Mouse (Mus musculus) frontal cortex, adult 2 months (tissue): ENCODE data around the gene Pla1a. TPM values are rescaled to one million over a fixed set of nuclear protein-coding genes. Genes with fewer than 3 reads are reported as not detected.
A peak's percentile ranks its signal among the peaks of the same experiment; 100 is the strongest.
"Not testable (repeated sequence)": the region's sequence is repeated elsewhere in the genome, so short reads cannot be mapped to it uniquely, and the experiment has no call there.

Source experiments
- DNase-seq, 2 experiments: peaks; one replicate each; pipeline ENCODE4 v3.0.0; 2022; ENCODE audit warnings: low spot score in 1 of 2; ENCODE audit errors: extremely low spot score in 1 of 2
- polyA plus RNA-seq: library from polyadenylated mRNA; depleted of rRNA; stranded (reverse); fragments of >200 nt; gene quantifications from 2 replicates; pipeline ENCODE4 v1.2.3, GENCODE M21; 2012

Pla1a gene
- polyA plus RNA-seq, 1 experiment: 2.4 TPM

DNA sequence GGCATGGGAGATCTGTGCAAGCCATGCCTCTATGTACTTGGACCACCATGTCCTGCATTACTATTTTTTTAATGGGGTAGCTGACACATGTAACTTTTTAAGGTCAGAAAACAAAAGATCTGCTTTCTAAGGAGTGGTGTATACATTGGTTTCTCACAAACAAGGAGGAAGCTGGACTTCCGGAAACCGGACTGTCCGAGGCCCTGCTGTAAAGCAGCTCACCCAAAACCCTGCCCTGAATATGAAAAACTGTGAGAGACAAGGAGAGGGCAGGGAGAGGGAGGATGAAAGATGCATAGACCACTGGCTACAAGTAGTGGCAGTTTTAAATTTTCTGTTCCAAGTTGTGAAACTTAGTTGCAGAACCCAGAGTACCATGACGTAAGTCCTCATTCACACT, 27.0 kb upstream of the Pla1a start:
- DNase-seq: no peak

DNA sequence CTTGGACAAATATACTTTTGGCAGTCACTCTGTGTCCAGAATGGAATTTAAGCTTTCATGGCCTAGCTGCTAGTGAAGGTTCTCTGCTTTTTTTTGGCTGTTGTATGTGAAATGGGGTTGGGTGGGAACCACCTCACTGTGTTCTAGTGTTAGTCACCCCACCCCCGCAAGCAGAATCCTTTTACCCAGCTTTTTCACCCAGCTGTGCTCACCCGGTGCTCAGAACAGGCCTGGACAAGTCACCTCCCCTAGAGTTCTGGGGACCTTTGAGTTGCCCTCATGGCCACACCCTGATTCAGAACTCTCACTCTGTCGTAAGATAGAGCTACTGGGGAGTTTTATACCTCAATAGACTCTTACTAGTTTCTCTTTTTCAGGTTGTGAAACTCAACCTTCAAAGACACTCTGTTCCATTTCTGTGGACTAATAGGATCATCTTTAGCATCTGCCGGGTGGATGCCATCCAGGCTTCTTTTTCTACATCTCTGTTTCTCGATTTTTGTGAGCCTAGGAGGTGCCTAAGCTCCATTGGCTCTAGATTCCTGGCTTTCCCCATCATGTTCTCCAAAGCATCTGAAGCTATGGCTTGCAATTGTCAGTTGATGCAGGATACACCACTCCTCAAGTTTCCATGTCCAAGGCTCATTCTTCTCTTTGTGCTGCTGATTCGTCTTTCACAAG, 25.8 kb upstream of the Pla1a start:
- DNase-seq: no peak

DNA sequence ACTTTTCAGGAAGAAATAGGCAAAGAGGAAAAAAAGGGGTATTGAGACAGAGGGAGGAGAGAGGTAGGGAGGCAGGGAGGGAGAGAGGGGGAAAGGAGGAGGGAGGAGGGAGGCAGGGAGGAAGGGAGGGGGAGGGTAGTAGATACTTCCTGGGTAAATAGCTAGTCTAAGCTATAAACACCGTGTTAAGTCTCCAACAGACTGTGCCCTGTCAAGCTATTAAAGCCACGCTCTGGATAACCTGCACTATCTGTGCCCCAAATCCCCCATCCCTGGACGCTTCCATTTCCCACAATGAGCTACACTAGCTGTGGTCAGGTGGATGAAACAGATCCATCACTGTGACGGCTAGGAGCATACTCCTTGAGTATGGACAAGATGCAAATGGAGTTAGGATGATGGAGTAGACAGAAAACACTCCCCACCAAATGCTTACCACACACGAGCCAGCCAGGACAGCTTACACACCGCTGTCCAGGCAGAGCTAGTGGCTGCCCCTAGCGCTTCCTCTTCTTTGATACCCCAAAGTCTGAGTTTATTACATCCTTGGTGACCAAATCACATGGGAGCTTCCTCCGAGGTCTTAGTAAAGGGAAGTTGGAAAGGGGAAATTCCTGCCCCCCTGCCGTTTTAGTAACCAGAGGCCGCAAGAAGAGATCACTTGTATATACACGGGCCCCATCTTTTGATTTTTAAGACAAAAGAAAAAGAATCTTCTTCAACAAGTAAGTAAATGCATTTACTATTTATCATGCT, 24.0 kb upstream of the Pla1a start:
- DNase-seq: no peak

DNA sequence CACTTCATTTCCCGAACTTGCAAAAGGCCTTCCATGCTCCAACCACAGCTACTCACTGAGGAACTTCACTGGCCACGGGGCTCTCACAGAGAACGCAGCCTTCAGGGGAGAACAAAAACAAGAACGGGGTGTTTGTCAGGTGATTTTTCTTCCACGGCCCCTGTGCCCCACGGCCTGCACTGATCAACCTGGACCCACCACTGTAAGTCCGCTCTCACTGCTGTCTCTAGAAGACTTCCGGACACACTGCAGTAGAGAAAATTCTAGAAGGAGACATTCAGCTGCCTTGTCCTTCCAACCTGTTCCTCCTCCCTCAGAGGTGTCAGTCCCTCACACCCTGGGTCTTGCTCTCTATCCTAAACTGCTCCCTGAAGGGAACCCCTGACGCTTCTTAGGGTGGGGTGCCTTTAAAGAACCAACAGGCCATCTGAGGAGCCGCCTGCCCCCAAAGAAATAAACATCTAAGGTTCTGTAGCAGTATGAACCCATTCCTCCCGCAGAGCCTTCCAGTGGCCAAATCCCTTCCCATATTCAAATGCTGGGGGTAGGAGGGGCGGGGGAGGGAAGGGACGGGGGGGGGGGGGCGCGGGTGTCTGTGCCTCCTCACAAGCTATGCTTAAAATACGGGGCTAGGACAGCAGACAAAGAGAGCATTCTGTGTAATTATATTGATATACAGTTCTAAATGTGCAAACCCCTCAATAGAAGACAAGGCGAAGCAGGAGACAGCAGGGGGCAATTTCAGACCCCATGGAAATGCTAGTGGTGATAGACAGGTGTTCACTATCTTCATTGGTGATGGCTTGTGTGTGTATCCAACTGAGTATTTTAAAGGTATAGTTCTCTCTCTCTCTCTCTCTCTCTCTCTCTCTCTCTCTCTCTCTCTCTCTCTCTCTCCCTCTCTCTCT, 22.8 kb upstream of the Pla1a start, which contains the start of gene Cd80:
Cd80 (plus strand) TSS at position 51 of the 908 bp plus-strand sequence.
- DNase-seq: no peak

DNA sequence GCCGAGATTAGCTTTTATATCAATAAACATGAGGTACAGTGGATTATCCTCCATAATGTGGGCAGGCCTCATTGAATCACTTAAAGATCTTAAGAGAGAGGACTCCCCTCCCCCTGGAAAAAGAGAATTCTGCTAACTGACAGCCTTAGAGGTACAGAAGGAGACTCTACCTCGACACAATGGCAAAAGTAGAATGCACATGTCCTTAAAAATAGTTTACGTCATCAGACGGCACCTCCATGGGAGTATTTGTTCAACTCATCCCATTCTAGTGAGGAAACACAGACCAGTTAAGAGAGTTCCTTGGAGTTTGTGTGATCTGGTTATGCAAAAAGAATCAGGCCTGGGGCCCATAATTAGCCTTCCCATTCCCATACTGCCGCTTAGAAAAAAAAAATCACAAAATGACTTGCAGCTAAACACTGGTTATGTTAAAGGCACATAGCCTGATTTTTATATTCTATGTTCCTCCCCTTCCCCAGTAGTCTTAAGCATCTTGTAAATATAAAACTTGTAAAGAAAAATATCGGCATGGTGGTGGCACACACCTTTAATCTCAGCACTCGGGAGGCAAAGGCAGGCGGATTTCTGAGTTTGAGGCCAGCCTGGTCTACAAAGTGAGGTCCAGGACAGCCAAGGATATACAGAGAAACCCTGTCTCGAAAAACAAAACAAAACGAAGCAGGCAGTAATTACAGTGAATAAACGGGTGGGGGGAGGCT, 21.7 kb upstream of the Pla1a start:
- no peak for DNase-seq

DNA sequence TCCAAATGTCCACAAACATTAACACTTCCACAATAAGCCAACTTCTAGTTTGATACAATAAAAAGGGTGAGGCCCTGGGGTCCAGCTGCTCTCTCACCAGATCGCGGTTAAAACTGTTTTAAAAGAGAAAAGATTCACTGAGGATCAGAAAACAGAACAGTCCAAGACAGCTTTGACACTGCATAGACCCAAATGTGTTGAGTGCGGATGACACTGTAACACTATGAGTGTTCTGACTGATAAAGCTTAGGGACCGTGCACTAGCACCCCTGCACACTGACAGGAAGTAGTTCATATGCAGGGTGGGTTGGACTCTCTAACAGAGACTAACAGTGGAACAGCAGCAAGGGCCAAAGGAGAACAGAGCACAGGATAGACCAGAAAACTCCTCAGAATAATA, 21.0 kb upstream of the Pla1a start:
- DNase-seq: no peak

DNA sequence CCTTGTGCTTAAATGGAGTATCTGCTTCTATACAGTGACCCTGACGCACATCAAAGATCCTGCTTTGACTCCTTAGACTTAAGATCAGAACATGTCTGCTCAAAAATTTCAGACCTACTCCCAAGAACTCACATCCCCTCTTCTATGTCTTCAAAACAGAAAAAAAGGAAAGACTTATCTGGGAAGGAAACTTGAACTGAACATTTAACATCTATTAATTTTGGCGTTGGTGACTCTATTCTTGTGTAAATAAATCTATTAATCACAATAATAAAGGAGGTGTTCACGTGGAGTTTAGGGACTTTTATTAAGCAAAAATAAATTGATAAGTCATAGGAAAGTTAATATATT, 20.2 kb upstream of the Pla1a start:
- DNase-seq: no peak

DNA sequence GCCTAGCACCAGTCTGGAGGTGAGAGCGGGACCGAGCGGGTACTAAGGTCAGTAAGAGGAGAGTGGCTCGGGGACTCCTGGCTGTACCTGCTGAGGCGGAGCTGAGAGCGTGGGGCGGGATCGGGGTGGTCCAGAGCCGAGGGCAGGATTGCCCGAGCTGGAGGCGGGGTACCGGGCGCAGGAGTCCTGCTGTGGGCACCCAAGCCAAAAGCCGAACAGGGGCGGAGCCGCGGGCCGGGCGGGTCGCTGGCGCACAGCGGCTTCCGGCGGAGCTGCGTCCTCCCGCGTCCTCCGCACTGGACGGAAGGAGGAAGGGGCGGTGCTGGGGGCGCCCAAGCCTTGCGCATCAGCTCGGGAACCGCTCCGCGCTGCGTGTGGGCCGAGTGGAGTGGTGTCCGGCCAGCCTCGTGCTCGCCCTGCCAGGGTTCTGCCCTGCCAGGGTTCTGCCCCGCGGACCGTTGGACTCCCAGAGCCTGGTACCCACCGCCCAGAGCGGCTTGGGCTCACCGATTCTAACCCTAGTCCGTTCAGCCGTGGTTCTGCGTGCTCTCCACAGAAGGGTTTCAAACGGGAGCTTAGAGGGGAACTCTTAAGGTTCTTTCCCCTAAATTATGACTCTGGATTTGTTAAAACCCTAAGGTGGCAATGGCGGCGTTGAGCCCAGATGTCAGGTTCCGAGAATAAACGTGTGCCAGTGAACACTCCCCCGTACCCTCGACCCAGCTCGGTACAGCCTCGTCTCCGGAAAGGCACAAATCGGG, 19.7 kb upstream of the Pla1a start, which contains the start of gene Adprh:
Adprh (minus strand) TSS at position 262 of the 761 bp plus-strand sequence.
- DNase-seq: peak; percentile 75 to 91

DNA sequence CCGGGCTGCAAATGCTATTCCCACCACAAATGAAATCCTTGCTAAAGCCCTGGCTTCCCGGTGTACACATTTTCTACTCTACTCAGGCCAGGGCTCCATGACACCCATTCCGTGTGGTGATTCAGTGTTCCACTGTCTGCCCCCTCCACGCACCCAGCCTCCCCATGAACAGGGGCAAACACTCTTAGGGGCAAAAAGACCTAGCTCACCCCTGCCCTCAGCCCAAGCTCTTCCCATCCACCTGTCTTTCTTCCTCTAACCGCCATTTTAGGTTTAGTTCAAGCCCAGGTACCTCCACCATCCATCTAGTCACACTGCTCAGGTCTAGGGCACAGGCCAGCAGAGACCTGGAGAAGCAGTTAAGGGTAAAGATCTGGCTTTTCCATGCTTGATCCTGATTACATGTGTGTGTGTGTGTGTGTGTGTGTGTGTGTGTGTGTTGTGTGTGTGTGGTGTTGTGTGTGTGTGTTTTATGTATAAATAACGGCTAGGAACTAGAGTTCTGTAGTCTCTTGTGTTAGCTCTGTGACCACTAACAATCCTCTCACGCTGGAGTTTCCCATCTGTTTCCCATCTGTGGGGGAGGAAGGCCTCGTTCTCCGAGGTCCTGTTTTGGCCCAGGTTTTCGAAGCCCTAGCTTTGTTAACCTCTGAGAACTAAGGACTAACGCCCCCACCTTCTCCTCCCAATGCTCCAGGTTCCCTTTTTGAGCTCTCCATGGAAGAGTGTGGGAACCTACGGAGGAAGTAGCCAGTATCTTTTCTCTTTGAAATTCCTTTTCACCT, 18.7 kb upstream of the Pla1a start:
- no peak for DNase-seq

DNA sequence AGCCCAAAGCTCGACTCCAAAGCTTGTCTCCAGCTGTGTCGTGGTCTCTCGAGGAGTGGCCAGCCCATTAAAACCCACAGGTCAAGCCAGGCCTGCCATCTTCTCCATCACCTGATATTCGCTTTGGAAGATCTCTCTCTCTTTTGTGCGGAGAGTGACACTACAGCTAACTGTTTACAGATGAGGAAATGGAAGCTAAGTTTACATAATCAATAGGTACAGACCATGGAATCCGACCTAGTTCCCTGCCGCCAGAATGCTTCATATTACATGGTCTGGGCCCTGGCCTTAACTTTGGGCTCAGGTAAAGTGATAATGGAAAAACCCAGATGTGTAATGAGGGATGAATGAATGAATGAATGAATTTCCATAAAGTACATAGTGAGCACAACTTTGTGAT, 17.8 kb upstream of the Pla1a start:
- DNase-seq: no peak

DNA sequence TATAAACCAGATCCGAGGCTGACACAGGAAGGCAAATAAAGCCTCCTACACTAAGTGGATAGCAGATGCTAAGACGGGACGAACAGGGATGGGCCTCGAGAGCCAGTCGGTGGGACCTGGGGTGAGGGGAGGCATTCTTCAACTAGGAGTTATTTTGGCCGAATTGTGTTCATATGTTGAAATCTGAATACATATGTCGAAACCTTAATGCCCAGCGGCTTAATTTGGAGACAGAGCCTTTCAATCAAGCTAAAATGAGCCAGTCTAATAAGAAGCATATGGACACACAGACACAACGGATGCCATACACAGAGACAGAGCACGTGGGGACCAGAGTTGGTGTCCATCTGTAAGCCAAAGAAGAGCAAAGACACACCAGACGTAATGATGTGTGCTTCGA, 15.5 kb upstream of the Pla1a start:
- no peak for DNase-seq

DNA sequence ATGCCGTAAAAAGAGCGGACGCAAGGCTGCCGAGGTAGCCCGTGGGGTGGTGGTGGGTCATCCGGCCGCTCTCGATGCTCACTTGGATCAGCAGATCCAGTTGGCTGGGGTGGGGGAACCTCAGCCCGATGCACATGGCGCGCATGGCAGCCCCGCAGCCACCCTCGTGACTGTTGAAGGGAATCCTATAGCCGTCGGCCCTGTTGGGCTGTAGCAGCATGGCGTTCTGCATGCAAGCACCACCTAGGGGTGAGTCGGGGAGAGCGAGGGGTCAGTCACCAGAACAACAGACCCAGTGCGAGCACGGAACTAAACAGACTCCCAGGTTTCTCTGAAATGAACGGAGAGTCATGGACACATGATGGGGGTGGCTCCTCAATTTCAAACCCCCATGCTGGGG, 14.4 kb upstream of the Pla1a start:
- DNase-seq: no peak

DNA sequence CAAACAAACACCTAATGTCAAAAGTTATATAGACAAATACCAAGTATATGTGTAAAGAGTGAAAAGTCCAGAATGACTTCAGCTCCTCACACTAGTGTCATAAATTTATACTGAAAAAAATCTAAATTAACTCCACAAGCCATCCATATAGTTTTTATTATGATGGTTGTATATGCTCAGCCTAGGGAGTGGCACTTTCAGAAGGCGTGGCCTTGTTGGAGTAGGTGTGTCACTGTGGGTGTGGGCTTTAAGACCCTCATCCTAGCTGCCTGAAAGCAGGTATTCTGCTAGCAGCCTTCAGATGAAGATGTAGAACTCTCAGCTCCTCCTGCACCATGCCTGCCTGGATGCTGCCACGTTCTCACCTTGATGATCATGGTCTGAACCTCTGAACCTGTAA, 13.2 kb upstream of the Pla1a start:
- not testable (repeated sequence) for DNase-seq

DNA sequence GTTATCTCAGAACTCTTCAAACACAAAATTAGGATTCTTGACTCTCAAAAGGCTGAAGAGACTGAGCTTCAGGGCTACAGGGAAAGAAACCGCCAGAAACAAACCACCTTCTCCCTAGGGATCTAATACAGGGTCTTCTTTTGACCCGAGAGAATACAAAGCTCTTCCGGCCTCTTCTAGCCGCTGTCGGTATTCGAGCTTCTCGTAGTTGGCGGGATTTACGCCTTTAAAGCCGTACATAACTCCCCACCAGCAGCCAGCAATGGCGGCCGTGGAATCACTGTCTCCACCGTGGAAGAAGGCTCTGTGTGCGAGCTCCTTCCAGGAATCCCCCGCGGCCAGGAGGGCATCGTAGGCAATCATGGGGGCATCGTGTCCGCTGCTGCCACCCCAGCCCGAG, 12.6 kb upstream of the Pla1a start:
- no peak for DNase-seq

DNA sequence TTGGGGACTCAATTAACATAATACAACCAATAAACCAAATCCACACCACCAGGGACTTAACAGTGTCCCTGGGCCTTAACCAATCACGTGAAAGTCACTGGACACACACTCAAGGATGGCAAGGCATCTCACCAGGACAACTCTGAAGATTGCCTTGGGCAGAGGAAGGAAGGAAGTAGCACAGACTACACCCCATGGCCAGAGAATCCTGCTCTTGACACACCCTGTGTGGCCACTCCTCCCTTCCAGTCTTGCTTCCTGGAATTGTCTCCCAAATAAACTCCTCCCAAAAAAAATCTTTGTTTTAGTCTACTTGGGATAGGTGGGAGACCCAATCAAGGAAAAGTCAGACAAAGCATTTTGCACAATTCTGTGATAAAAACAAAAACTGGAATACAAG, 12.1 kb upstream of the Pla1a start:
- no peak for DNase-seq

DNA sequence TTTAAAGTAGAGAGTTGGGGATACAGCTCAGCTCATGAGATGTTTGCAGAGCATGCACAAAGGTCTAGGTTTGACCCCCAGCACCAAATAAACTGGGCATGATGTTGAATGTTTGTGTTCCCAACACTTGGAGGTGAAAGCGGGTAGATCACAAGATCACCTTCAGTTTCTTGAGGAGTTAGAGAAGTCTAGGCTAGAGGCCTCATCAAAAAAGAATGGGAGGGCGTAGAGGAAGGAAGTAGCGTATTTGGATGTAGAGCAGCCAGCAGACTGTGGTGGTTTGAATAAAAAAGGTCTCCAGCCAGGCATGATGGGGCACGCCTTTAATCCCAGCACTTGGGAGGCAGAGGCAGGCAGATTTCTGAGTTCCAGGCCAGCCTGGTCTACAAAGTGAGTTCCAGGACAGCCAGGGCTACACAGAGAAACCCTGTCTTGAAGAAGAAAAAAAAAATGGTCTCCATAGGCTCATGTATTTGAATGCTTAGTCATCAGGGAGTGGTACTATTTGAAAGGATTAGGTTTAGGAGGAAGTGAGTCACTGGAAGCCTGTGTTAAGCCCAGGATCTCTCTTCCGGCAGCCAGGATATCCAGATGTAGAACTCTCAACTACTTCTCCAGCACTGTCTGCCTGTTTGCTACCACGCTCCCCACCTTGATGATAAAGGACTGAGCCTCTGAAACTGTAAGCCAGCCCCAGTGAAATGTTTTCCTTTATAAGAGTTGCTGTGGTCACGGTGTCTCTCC, 10.9 kb upstream of the Pla1a start:
- DNase-seq: no peak

DNA sequence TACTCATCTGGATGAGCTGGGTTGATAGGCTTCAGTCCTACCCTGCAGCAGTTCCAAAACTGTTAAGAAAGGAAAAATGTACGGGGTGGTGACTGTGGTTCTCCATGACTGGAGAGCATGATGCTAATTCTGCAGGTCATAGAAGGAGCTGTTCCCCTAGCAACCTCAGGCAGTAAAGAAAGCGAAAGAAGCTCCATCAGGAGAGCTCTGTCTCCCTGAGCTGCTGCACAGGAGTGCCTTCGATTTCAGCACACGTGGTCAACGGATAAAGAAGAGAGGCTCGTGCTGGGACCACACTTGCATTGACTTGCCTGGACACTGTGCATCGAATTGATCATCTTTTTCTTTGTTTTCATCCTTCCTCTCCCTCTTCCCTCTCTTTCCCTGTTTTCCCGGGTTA, 9.3 kb upstream of the Pla1a start:
- DNase-seq: no peak

DNA sequence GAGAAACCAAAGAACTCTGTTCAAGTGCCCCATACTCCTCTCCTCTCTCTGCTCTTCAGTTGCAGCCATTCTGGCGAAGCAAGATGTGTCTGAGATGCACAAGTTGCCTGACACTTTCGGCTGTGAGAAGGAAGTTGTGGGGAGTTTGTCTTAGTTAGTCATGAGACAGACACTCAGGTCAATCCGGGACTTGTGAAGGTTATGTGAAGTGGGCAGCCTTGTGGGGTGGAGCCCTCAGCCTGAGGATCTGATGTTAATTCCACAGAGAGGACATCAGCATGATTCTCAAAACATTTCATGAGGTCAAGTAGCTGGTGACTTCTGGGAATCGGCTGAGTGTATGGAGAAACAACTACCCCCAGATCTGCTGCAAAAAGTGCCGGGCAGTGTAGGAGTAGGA, 8.7 kb upstream of the Pla1a start:
- no peak for DNase-seq
